Mouse (Mus musculus) embryonic fibroblast, embryonic 13.5 days (primary cell): Measurements from ENCODE around the gene Ermap.

Experiments used
- CTCF ChIP-seq: IDR thresholded peaks from 2 replicates; pipeline ENCODE4 v1.5.1; 2011; ENCODE audit warnings: mild to moderate bottlenecking, control low read depth, low read length, moderate library complexity, borderline replicate concordance; ENCODE audit not compliant: insufficient read depth
- POLR2A ChIP-seq: IDR thresholded peaks from 2 replicates; pipeline ENCODE4 v1.6.1; 2011; ENCODE audit warnings: low read depth, mild to moderate bottlenecking, control low read depth, low read length, moderate library complexity

- TF ChIP-seq CTCF: no peak
- TF ChIP-seq POLR2A: no peak
Measured at GRCm38 (mm10) chr4:119128547-119128946, 61.3 kb downstream of the Ermap start.
